9 mouse cellular contexts compared by ENCODE assay signal in the genomic region with DNA sequence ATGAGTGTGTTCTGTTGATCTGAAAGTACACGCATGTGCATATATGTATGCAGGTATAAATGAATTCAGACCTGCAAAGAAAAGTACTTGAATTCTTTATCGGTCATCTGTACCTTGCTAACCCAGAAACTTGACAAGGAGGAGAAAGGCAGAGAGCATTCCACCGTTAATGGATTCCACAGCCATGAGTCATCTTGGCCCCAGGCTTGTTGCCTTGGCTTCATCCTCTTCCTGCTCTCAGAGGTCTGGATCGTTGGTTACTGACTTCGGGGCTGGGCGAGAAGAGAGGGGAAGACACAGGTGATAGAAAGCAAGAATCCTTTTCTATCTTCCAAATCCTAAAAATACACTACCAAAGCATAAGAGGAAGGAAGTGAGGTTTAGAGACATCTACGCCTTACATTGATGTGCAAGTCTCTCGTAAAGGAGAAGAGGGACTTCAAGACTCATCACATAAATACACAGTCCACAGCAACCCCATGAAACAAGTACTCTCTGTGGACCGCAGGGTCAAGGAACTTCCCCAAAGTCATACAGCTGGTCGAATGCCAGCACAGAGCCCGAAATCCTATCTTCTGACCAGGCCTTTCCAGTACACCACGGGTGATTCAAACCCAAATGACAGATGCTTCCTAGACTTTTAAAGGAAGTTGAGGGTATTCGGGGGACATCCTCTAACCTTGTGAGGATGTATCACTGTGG. TPM values are rescaled to one million over a fixed set of nuclear protein-coding genes. Genes with fewer than 3 reads are reported as not detected.
A peak's percentile ranks its signal among the peaks of the same experiment; 100 is the strongest.
DNase-seq lines count a peak whose midpoint lies in the region; ATAC-seq lines count a peak whose summit lies in the region.
"Had no signal": no experiment of that assay in that cellular context is flagged by ENCODE, and none has a peak within 500 bp of the region (broad histone marks: within the 10 kb centered on the region; RNA-seq: fewer than 3 reads in every experiment).

No protein-coding gene starts in this region.

- H3K27me3 ChIP-seq in embryonic facial prominence, embryonic 14.5 days (replicated peaks; ENCODE audit: control insufficient read depth, insufficient read depth, low read length): no peaks in the 10 kb centered on the region
- H3K27me3 ChIP-seq in stomach, embryonic 16.5 days (ENCODE audit: control insufficient read depth, insufficient read depth, low read length): no peaks in the 10 kb centered on the region
- H3K27me3 ChIP-seq: limb, embryonic 13.5 days had no signal

- WGBS in embryonic facial prominence, embryonic 14.5 days: 55% methylated on average over 13 of the region's 13 CpGs
- 53% methylated on average over 13 of the region's 13 CpGs for WGBS in stomach, embryonic 16.5 days

- peak; percentile 40 for DNase-seq in ovary, adult 18-20 months (ENCODE audit: low spot score)
- no peak for DNase-seq in ovary, postnatal 14 days (ENCODE audit: low spot score)
- DNase-seq in embryonic facial prominence, embryonic 14.5 days (ENCODE audit: low spot score): peak; percentile 73
- peak; percentile 86 for DNase-seq in heart, postnatal 10 days
- DNase-seq in layer of hippocampus, adult 8-10 months (ENCODE audit: low spot score in 2 of 2): no peak
- DNase-seq in right cerebral cortex, postnatal 25 days: no peak

- no peak overlapping the region for H3K4me2 ChIP-seq in embryonic facial prominence, embryonic 14.5 days (ENCODE audit: low read depth, low read length)
- H3K4me2 ChIP-seq in stomach, embryonic 16.5 days (ENCODE audit: low read depth, low read length): no peak overlapping the region
- H3K4me2 ChIP-seq: limb, embryonic 13.5 days had no signal

- H3K27ac ChIP-seq in embryonic facial prominence, embryonic 14.5 days (replicated peaks; ENCODE audit: low read depth, low read length): no peak overlapping the region
- peak overlapping the region; percentile 8; the same call in 1 of the 2 replicates for H3K27ac ChIP-seq in stomach, embryonic 16.5 days (ENCODE audit: low read length)
- H3K27ac ChIP-seq: limb, embryonic 13.5 days had no signal

- H3K4me1 ChIP-seq in embryonic facial prominence, embryonic 14.5 days (ENCODE audit: control insufficient read depth, insufficient read depth, low read length): peaks cover 9% of the 10 kb centered on the region
- H3K4me1 ChIP-seq in stomach, embryonic 16.5 days (ENCODE audit: control insufficient read depth, insufficient read depth, low read length): peaks cover 13% of the 10 kb centered on the region

- H3K9ac ChIP-seq in embryonic facial prominence, embryonic 14.5 days (ENCODE audit: low read depth, low read length): no peak overlapping the region
- H3K9ac ChIP-seq in stomach, embryonic 16.5 days (ENCODE audit: low read length): no peak overlapping the region
- H3K9ac ChIP-seq: limb, embryonic 13.5 days had no signal

- H3K36me3 ChIP-seq in embryonic facial prominence, embryonic 14.5 days (ENCODE audit: control insufficient read depth, insufficient read depth, low read length): 0 out of 2 replicates have a peak, but pooled peaks cover 4% of the 10 kb centered on the region
- no peaks in the 10 kb centered on the region for H3K36me3 ChIP-seq in stomach, embryonic 16.5 days (ENCODE audit: control insufficient read depth, insufficient read depth, low read length)

- intact Hi-C loops in heart, postnatal 10 days (cut with DNase I): loop anchor here (2.0 kb wide), 1 partner anchor 63 kb away; no protein-coding TSS in a partner anchor

- no peak overlapping the region for H3K4me3 ChIP-seq in embryonic facial prominence, embryonic 14.5 days (ENCODE audit: low read depth, low read length)
- no peak overlapping the region for H3K4me3 ChIP-seq in stomach, embryonic 16.5 days (replicated peaks; ENCODE audit: low read length)
- H3K4me3 ChIP-seq: limb, embryonic 13.5 days had no signal

- 0 out of 2 replicates have a peak, but pooled peaks have one; percentile 41 for ATAC-seq in embryonic facial prominence, embryonic 14.5 days (ENCODE audit: low read depth)
- peak; percentile 77 for ATAC-seq in stomach, embryonic 16.5 days (ENCODE audit: insufficient read depth, low FRiP score)
- ATAC-seq in cerebellum, adult (ENCODE audit: insufficient number of reproducible peaks, low FRiP score, low TSS enrichment): no peak

- H3K9me3 ChIP-seq in embryonic facial prominence, embryonic 14.5 days (ENCODE audit: control insufficient read depth, low read length): no peaks in the 10 kb centered on the region
- no peaks in the 10 kb centered on the region for H3K9me3 ChIP-seq in stomach, embryonic 16.5 days (replicated peaks; ENCODE audit: control insufficient read depth, low read length)
- H3K9me3 ChIP-seq: limb, embryonic 13.5 days had no signal

RNA-seq across cellular contexts. Expression of gene Zfp462, which starts 35.1 kb away (rescaled TPM):
- 3.0 and 6.7 TPM in 2 replicates for polyA plus RNA-seq in embryonic facial prominence, embryonic 14.5 days (2014; fragmentation: Nextera tagmentation; extraction: Ambion mirVana)
- total RNA-seq in heart, postnatal 10 days (2021): 10 to 100 TPM; 17.7 to 18.5 TPM
- 1.9 and 3.0 TPM in 2 replicates for polyA plus RNA-seq in stomach, embryonic 16.5 days (2015; fragmentation: Nextera tagmentation; extraction: Ambion mirVana)
- 10 to 100 TPM; 58.8 to 76.3 (median 64.4) TPM for total RNA-seq in layer of hippocampus, adult 8-10 months (2022)

Comparison
In these comparisons a context has a peak if more than half of its experiments do, and no peak if none do; other contexts are left out.
1. DNase-seq: peak in ovary, adult 18-20 months (single experiment), embryonic facial prominence, embryonic 14.5 days (single experiment) and heart, postnatal 10 days (2 of 2); none in ovary, postnatal 14 days (single experiment), layer of hippocampus, adult 8-10 months (0 of 2) and right cerebral cortex, postnatal 25 days (single experiment).